Mouse (Mus musculus) retina, adult 2 months (tissue): ENCODE measurements around the gene Npm1.
A peak's percentile ranks its signal among the peaks of the same experiment; 100 is the strongest.

Experiments used
- DNase-seq: peaks from one replicate; pipeline ENCODE4 v3.0.0-alpha.2; 2012; ENCODE audit warnings: low read depth, low spot score

The Npm1 gene

DNA sequence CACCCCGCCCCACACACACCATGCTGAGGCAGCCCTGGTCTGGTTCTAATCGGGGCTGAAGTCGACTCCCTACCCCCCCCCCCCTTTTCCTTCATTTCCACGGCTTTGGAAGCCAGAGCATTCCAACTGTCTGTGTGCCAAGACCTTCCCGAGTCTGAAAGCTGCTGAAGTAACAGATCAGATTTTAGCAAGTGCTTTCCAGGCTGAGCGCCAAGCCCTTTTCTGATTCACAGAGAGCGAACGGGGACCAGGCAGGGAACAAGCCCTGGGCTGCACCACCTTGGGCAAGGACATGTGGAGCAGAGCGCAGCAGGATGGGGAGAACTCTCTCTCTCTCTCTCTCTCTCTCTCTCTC, 16.9 kb downstream of the Npm1 start:
- no peak for DNase-seq

- DNase-seq, result no peak
Observed at GRCm38 (mm10) chr11:33145201-33146142, 17.5 kb downstream of the Npm1 start.

DNA sequence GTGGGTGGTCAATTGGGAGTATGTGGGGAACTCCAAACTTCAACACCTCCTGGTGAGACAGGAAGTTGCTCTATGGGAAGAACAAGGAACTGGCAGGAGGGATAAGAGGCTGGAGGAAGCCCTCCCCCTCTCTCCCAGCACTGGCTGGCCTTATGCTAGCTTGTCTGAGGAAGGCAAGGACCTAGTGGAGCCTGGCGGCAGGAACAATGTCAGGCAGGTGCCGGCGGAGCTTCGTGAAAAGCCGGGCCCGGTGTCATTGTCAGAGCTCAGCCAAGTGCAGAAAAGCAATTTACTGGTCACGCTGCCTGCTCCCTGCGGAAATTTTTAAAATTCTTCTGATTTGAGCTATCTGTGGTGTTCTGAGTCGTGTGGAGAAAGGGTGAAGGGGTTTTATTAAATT, 19.1 kb downstream of the Npm1 start:
- no peak for DNase-seq

- DNase-seq, result no peak
Observed at GRCm38 (mm10) chr11:33142801-33143200, 20.2 kb downstream of the Npm1 start.

GRCm38 (mm10) chr11:33140111-33140460, 22.9 kb downstream of the Npm1 start:
- no peak for DNase-seq

DNA sequence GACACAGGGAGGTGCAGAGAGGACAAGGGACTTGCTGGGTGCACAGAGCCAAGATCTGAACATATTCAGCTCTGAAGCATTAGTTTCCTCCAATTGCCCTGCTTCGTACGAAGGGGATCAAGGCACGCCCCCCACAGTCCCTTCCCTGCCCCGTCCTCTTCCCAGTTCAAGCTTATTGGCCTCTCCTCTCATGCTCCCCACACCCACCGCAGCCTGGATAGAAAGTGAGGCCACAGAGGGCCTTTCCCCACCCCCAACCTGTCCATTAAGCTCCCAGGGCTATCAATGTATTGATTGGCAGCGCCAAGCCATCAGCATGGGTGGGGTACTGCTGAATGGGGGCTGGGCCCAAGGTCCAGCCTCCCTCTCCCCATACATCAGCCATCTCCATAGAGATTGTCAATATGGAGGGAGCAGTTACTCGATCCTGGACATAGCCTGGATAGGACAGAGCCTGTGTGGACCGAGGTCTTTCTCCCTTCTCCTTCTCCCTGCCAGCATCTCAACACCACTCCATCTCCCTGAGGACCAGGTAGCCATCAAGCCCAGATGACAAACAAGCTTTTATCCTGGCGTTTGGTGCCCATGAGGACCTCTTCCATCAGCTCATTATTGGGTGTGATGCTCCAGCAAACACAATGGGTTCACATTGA, 23.4 kb downstream of the Npm1 start:
- no peak for DNase-seq

- no peak for DNase-seq
Observed at GRCm38 (mm10) chr11:33138686-33139085, 24.3 kb downstream of the Npm1 start.

GRCm38 (mm10) chr11:33134391-33134986, 28.5 kb downstream of the Npm1 start:
- DNase-seq, result no peak

GRCm38 (mm10) chr11:33132619-33133338, 30.2 kb downstream of the Npm1 start:
- DNase-seq, result no peak

DNA sequence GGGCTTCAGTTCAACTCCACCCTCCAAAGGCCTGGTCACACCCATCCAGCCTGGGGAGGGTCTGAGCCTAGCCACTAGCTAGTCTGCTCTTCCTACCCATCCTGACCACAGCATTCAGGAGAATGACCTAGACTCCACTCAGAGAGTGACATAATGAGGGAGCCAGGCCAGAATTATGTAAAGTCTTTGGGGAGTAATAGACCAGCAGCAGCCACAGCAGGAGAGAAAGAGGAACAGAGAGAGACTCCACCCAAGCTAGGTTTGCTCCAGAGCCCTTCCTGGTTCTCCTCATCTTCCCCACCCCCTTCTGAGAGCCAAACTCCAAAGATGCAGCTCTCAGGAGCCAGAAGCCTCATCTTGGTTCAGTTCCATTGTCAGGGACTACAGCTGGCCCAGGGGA, 35.9 kb downstream of the Npm1 start:
- DNase-seq, result no peak

DNA sequence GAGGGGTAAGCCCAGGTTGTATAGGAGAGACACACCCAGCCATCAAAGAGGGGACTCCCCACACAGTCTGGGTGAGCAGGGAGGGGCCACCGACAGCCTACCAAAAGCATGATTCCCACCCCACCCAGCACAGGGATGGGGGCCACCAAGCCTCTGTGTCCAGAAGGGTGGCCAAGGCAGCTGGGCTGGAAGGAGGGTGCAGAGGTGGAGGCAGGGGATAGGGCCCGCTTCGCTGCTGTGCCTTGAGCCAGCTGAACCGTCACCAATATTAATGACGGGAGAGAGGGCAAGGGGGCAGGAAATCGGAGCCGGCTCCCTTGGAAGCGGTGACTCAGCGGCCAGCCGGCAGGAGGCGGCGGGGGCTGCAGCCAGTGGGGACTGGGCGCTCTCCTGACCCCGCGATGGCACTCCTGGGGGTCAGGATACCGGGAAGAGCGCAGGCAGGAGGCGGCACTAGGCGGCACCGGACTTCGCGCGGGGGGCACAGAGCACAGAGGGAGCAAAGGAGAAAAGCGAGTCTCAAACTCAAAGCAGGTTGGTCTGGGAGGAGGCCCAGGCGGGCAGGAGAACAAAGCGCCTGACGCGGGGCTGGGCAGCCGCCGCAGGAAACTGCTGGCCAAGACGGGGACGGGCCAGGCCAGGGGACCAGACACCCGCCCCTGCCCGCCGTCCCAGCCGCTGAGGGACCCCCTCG, 40.3 kb downstream of the Npm1 start:
- no peak for DNase-seq

GRCm38 (mm10) chr11:33119556-33119955, 43.5 kb downstream of the Npm1 start:
- DNase-seq, result no peak

GRCm38 (mm10) chr11:33119116-33119515, 43.9 kb downstream of the Npm1 start:
- DNase-seq, result no peak

DNA sequence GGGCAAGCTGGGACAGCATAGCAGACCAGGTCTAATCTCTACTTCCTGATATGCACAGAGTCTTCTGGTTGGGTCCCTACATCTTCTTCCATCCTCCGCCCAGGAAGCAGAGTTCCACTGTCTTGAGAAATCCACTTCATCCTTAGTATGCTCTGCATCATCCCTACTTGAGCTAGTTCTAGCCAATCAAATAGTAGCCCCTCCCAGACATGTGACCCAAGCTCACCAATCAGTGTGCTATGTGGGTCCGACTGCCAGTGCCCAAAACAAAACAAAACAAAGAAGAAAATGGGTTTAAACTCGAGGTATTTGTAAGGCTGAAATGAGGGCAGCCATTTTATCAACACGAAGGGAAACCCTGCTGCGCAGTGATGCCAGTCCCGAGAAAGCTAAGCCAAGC, 44.5 kb downstream of the Npm1 start:
- no peak for DNase-seq

DNA sequence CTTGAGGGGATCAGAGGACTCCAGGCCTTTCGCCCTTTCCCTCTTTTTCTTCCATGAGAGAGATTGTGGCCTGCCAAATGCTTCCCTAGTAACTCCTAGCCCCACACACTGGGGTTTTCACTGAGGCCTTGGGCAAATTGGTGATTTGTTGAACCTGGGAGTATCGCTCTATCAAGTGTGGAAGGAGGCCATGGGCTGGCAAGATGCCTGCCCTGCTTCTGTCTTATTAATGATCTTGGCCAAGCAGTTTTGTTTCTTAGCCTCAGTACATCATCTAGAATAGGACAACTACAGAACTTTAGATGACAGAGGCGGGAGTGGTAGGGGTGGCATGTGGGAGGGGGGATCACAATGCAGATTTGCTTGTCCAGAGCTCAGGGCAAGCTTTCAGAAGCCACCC, 47.2 kb downstream of the Npm1 start:
- no peak for DNase-seq

DNA sequence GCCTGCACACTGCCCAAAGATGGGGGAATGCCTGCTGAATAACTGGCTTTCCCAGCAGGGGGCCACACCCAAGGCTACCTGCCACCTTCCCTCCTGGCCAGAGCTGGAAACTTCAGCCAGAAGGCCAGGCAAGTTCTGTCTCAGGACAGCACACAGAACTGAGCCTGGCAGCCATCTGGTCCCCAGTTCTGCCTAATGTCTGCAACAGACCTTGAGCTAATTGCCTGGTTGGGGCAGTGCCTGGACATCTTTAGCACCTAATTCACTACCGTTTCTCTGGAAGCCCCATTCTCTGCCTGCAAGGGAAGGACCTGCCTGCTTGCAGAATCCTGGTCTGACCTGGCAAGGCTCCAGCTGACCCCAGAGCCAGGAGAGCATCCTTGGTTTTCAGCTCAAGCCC, 50.6 kb downstream of the Npm1 start:
- DNase-seq, result no peak

GRCm38 (mm10) chr11:33110111-33110510, 52.9 kb downstream of the Npm1 start:
- DNase-seq, result no peak

GRCm38 (mm10) chr11:33107540-33107939, 55.5 kb downstream of the Npm1 start:
- no peak for DNase-seq

- peak; percentile 6 for DNase-seq
Observed at GRCm38 (mm10) chr11:33104911-33105316, 58.1 kb downstream of the Npm1 start.

- DNase-seq, result no peak
Observed at GRCm38 (mm10) chr11:33103291-33103943, 59.6 kb downstream of the Npm1 start.
